Mouse (Mus musculus) heart, postnatal 0 days (tissue): ENCODE measurements at regions not wholly inside any gene's neighbourhood (a gene's known extent, or its start where the extent isn't known, plus 50 kb on each side); places are given as distances from the start of the nearest gene placed in this dataset.

ENCODE experiments used
- CTCF ChIP-seq: IDR thresholded peaks from 2 replicates; pipeline ENCODE4 v1.5.1; 2016; ENCODE audit warnings: antibody characterized with exemption, control low read depth, low read depth
- EP300 ChIP-seq: IDR thresholded peaks from 2 replicates; pipeline ENCODE4 v1.6.1; 2016; ENCODE audit warnings: antibody characterized with exemption, low read depth

DNA sequence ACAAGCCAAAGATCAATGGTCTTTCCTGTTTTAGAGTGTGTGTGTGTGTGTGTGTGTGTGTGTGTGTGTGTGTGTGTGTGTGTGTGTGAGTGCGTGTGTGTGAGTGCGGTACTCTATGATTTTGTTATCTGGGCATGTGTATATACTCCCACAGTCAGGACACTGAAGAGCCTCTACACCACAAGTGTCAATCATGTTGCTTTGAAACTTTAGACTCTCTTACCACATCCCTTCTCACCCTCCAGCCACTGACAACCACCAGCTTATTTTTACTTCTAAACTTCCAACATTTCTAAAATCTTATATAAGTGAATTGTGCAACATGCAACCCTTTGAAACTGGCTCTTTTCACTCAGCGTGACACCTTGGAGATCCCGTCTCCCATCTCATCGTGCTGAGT is 81.6 kb upstream of the N6amt1 start:
- no peak for TF ChIP-seq EP300
- TF ChIP-seq CTCF = no peak
